Mouse (Mus musculus) embryonic facial prominence, embryonic 10.5 days (tissue): ENCODE results near the gene Ube2s. TPM values are rescaled to one million over a fixed set of nuclear protein-coding genes. Genes with fewer than 3 reads are reported as not detected.

Source experiments
- DNase-seq: peaks from one replicate; pipeline ENCODE4 v3.0.0-alpha.2; 2017; ENCODE audit warnings: low spot score
- H3K27ac ChIP-seq: fragments of 300-500 bp; sonication (generic); replicated peaks from 2 replicates; pipeline ENCODE4 v1.5.1; 2016; ENCODE audit warnings: mild to moderate bottlenecking
- H3K27me3 ChIP-seq: fragments of 300-500 bp; sonication (generic); replicated peaks from 2 replicates; pipeline ENCODE4 v1.6.1; 2016; ENCODE audit warnings: low read depth, mild to moderate bottlenecking; ENCODE audit not compliant: poor library complexity, severe bottlenecking
- H3K36me3 ChIP-seq: fragments of 300-500 bp; sonication (generic); replicated peaks from 2 replicates; pipeline ENCODE4 v1.6.1; 2016; ENCODE audit warnings: mild to moderate bottlenecking, moderate library complexity
- H3K4me1 ChIP-seq: fragments of 300-500 bp; sonication (generic); 2 replicates; pipeline ENCODE4 v1.6.1; 2016
- H3K4me3 ChIP-seq: fragments of 300-500 bp; sonication (generic); 2 replicates; pipeline ENCODE4 v1.5.1; 2016; ENCODE audit warnings: mild to moderate bottlenecking, moderate library complexity
- H3K9me3 ChIP-seq: fragments of 300-500 bp; sonication (generic); 2 replicates; pipeline ENCODE4 v1.6.1; 2016; ENCODE audit warnings: mild to moderate bottlenecking
- WGBS: fragments of 180-500 bp; shearing (Covaris S2); methylation state at CpG from one replicate; pipeline ENCODE4 v1.1.7; 2016; 5-methylcytosine and 5-hydroxymethylcytosine counted together
- polyA plus RNA-seq: library from polyadenylated mRNA; unstranded; fragments of >200 nt; fragmentation: Nextera tagmentation; extraction: Ambion mirVana; gene quantifications from 2 replicates; pipeline ENCODE4 v1.2.1, GENCODE M21; 2016

The Ube2s gene
- polyA plus RNA-seq, 1 experiment from 2014 or later = 422 TPM

DNA sequence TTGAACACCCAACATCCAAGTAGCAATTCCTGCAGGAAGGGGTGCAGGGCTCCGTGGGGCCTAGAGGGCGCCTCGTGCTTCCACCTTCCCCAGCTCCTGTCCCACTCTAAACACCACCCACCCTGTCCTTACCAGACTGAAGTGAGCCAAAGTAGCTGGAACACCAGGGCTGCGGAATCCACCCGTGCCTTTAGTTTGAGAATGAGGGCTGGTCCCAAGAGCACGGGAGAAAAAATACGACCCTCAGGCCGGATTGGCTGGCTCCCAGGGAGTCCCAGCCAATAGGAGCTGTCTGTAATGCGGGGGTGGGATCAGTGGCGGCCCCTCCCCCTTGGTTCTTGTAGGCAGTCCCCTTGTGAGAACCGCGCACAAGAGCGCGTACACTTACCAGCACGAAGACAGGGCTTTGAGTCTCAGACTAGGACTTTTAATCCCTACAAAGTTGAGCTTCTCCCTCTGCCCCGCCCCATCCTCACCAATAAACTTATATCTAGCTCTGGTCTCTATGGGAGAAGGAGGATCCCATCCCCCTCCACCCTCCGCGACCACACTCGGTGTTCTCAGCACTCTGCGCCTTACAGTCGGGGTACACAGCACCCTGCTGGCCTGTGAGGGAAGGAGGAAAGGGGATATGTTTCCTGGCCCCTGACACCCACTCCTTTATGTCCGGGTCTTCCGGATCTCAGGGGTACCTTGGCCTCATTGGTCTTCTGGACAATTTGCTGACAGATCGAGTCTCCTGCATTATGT, 59.4 kb downstream of the Ube2s start, which contains the start of gene Cox6b2:
Gene Cox6b2, minus strand, starts transcription at position 274 of the 750 bp plus-strand sequence.
- peak within 1 kb of the TSS; percentile 85 for H3K27ac ChIP-seq
- H3K36me3 ChIP-seq = peaks cover 6% of the 10 kb centered on the region; the same call in 1 of the 2 replicates
- H3K27me3 ChIP-seq = peaks cover 12% of the 10 kb centered on the region
- 3% methylated on average over 24 of the region's 24 CpGs for WGBS
- DNase-seq = peak; percentile 94
- peaks cover 3% of the 10 kb centered on the region; the same call in 1 of the 2 replicates for H3K9me3 ChIP-seq
- peak within 1 kb of the TSS; percentile 59 for H3K4me3 ChIP-seq
- peaks cover 21% of the 10 kb centered on the region for H3K4me1 ChIP-seq

DNA sequence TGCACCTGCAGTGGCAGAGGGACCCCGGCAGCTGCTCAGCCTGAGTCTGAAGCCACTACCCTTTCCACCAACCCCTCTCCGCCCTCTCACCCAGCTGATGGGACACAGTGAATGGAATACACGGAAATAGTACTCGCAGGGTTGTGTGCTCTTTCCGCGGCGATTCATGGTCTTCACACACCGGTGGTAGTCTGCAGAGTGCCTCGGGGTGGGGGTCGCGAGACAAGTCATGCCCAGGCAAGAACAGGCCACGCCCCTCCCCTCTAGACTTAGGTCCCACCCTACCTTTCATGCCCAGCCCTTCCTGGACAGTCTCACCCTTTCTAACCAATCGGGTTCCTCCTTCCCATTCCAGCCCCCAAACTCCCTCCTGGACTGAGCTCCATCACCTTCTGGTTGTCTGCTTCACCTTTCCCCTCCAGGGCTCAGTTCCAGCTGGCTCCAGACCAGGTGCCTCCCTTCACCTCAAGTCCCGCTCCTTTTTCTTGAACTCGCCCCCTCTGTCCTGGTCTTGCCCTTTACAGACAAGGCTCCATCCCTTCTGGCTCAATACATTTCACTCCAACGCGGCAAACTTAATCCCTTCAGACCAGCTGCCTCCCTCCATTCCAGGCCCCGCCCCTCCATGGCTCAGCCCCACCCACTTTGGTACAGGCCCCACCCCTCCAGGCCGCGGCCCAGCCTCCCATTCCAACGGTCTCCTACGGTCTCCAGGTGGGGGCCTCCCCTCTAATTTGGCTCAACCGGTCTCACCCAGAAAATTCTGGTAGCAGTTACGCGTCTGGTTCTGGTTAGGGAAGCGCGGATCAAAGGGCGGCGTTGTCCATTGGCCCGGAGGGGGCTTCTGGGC, 60.2 kb downstream of the Ube2s start:
- 1% methylated on average over 30 of the region's 30 CpGs for WGBS
- H3K4me1 ChIP-seq = peaks cover 21% of the 10 kb centered on the region
- H3K9me3 ChIP-seq = peaks cover 3% of the 10 kb centered on the region; the same call in 1 of the 2 replicates
- peaks cover 6% of the 10 kb centered on the region; the same call in 1 of the 2 replicates for H3K36me3 ChIP-seq
- H3K27me3 ChIP-seq = peaks cover 12% of the 10 kb centered on the region
- H3K4me3 ChIP-seq = peak overlapping the region; percentile 59
- H3K27ac ChIP-seq = peak overlapping the region; percentile 85
- DNase-seq = peak; percentile 87

DNA sequence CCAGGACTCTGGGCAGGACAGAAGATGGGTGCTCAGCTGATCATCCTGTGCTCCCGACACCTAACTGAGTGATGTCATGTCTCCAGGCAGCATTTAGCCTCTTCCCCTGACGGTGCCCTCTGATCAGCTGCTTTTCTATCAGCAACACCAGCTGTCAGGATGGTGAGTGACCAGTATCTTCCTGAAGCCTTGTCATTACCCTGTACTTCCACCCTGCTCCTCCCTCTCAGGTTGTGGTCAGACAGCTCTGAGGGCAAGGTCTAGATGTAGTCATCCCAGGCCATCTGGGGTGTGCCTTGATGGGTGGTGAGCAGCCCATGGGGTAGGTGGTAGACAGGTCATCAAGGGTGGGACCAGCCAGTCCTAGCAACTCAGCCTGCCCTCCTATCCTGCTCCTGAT, 63.2 kb downstream of the Ube2s start:
- 93% methylated on average over 2 of the region's 2 CpGs for WGBS
- H3K4me3 ChIP-seq = no peak overlapping the region
- no peak for DNase-seq
- no peaks in the 10 kb centered on the region for H3K9me3 ChIP-seq
- peaks cover 36% of the 10 kb centered on the region for H3K36me3 ChIP-seq
- H3K4me1 ChIP-seq = peaks cover 29% of the 10 kb centered on the region
- H3K27ac ChIP-seq = no peak overlapping the region
- H3K27me3 ChIP-seq = peaks cover 7% of the 10 kb centered on the region

DNA sequence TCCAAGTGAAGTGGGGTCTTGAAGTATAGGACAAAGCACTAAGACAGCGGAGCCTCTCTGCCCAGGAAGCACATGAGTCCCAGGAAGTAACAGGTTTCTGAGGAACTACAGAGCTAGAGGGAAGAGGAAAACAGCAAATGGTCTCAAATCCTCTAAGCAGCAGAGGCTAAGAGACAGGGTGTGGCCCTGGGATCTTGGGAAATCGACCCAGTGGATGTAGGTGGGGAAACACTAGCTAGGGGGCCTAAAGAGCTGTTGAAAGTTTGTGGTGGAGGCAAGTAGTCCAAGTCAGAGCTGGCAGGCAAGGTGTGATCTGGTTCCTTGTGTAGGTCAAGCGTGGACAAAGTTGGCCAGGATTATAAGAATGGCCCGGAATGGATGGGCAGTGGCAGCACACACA, 64.1 kb downstream of the Ube2s start:
- Histone ChIP-seq H3K4me1 (peaks cover 29% of the 10 kb centered on the region), H3K27ac (no peak overlapping the region; the same call in 1 of the 2 replicates), H3K36me3 (peaks cover 44% of the 10 kb centered on the region), H3K27me3 (no peaks in the 10 kb centered on the region), H3K4me3 (no peak overlapping the region), H3K9me3 (no peaks in the 10 kb centered on the region)
- WGBS = 82% methylated on average over 4 of the region's 4 CpGs
- DNase-seq = no peak

DNA sequence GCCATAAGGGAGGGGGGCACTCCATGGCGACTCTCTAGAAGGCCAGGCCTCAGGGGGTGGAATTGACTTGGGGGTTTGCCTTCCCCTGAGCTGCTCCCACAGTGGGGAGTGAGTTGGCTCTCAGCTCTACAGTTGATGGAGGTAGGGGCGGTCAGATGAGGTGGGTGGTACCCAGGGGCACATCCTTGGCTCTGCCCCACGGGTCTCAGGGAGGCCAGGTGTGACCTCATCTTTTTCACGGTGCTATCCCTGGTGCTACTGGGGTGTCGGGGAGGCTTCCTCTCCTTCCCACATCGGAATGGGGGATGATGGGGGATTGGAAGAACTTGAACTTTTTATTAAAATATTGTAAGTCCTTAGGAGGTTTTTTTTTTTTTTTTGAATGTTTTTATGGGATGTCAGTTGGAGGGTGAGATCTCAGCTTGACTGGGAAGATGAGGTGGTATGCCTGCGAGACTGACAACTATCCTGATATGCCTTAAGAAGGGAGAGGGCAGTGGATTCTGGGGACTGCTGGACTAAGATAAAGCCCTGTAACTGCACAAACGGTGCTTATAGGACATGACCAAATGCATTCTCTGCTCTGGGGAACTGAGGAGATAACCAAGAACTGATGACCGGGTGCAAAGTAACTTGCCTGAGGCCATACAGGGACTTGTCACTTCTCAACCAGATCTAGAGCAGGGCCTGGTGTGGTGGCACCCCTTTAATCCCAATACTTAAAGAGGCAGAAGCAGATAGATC, 65.1 kb downstream of the Ube2s start:
- H3K4me1 ChIP-seq = peaks cover 28% of the 10 kb centered on the region
- H3K27me3 ChIP-seq = no peaks in the 10 kb centered on the region
- H3K9me3 ChIP-seq = no peaks in the 10 kb centered on the region
- H3K27ac ChIP-seq = no peak overlapping the region
- peaks cover 54% of the 10 kb centered on the region for H3K36me3 ChIP-seq
- WGBS = 75% methylated on average over 9 of the region's 9 CpGs
- H3K4me3 ChIP-seq = no peak overlapping the region
- no peak for DNase-seq

DNA sequence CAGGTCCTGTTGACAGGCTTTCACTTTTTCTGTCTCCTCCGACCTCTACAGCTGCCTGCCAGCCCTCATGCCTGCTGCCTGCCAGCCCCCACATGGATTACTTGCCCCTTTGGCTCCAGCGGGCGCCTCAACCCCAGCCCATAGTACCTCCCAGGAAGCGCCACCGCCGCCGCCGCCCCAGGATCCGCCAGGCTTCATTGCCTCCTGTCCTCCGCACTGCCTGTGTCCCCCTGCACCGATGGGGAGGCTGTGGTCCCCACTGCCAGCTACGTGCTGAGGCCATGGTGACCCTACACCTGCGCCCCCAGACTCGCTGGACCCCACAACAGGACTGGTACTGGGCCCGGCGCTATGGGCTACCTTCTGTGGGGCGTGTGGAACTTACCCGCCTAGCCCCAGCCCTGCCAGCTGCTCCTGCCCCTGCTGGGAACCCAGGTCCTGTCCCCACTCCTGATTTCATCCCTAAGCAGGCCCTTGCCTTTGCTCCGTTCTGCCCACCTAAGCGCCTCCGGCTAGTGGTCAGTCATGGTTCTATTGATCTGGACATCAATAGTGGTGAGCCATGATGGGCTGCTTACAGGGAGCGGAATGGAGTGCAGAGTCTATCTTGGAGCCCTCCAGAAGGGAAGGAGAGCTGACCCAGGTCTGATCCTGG, 65.9 kb downstream of the Ube2s start:
- H3K27me3 ChIP-seq = no peaks in the 10 kb centered on the region
- no peak for DNase-seq
- peaks cover 61% of the 10 kb centered on the region for H3K36me3 ChIP-seq
- peaks cover 28% of the 10 kb centered on the region for H3K4me1 ChIP-seq
- no peak overlapping the region for H3K4me3 ChIP-seq
- H3K9me3 ChIP-seq = no peaks in the 10 kb centered on the region
- no peak overlapping the region for H3K27ac ChIP-seq
- WGBS = 86% methylated on average over 22 of the region's 22 CpGs

DNA sequence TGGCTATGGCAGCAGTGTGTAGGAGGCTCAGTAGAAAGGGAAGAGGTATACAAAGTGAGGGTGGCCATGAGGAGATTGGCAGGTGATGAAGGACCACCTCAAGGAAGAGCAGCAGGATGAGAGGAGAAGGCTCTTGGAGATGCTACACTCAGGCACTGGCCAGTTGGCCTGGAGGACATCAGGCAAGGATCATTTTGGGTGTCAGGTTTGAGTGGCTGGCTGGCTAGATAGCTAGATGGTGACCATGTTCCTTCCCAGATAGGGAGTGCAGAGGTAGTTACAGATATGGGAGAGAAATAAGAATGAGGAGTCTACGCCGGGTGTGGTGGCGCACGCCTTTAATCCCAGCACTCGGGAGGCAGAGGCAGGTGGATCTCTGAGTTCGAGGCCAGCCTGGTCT, 67.5 kb downstream of the Ube2s start:
- 93% methylated on average over 6 of the region's 6 CpGs for WGBS
- DNase-seq = no peak
- H3K36me3 ChIP-seq = peaks cover 61% of the 10 kb centered on the region

More for the DNA sequence above, 67.5 kb downstream of the Ube2s start:
- Histone ChIP-seq H3K27ac (no peak overlapping the region), H3K27me3 (no peaks in the 10 kb centered on the region), H3K9me3 (no peaks in the 10 kb centered on the region), H3K4me1 (peaks cover 38% of the 10 kb centered on the region), H3K4me3 (no peak overlapping the region)

Other genes starting within 250 kb of the Ube2s start
- gene Ptprh, start 208.5 kb downstream of the Ube2s start, polyA plus RNA-seq = not detected in 2 replicates
- 1.9 and 2.1 TPM in 2 replicates for gene Tmem86b, start 181.2 kb downstream of the Ube2s start, polyA plus RNA-seq
- 9.3 and 11.0 TPM in 2 replicates for gene Ppp6r1, start 153.6 kb downstream of the Ube2s start, polyA plus RNA-seq
- 131 and 136 TPM in 2 replicates for gene Hspbp1, start 127.5 kb downstream of the Ube2s start, polyA plus RNA-seq
- gene Brsk1, start 122.0 kb downstream of the Ube2s start, polyA plus RNA-seq = 2.0 and 2.2 TPM in 2 replicates
- 0.14 and 0.20 TPM in 2 replicates for gene Tmem150b, start 87.3 kb downstream of the Ube2s start, polyA plus RNA-seq
- 102 and 103 TPM in 2 replicates for gene Kmt5c, start 72.5 kb downstream of the Ube2s start, polyA plus RNA-seq
- 42.5 and 46.0 TPM in 2 replicates for gene Cox6b2, start 59.5 kb downstream of the Ube2s start, polyA plus RNA-seq
- not detected in 2 replicates for gene Fam71e2, start 41.3 kb downstream of the Ube2s start, polyA plus RNA-seq
- gene Il11, start 29.7 kb downstream of the Ube2s start, polyA plus RNA-seq = 0.15 and 0.19 TPM in 2 replicates
- not detected in 2 replicates for gene Tmem190, start 29.7 kb downstream of the Ube2s start, polyA plus RNA-seq
- 4.1 and 4.2 TPM in 2 replicates for gene Tmem238, start 22.9 kb downstream of the Ube2s start, polyA plus RNA-seq
- 386 and 403 TPM in 2 replicates for gene Rpl28, start 19.7 kb downstream of the Ube2s start, polyA plus RNA-seq
- 0.23 and 0.35 TPM in 2 replicates for gene Shisa7, start 32.1 kb upstream of the Ube2s start, polyA plus RNA-seq
- 2.6 and 4.1 TPM in 2 replicates for gene Isoc2b, start 57.7 kb upstream of the Ube2s start, polyA plus RNA-seq
- 0.68 and 0.86 TPM in 2 replicates for gene Isoc2a, start 64.6 kb upstream of the Ube2s start, polyA plus RNA-seq
- gene Gm36210, start 93.9 kb upstream of the Ube2s start, polyA plus RNA-seq = 0.22 TPM in 1 of 2 replicates, not detected in the other
- gene Zfp628, start 102.6 kb upstream of the Ube2s start, polyA plus RNA-seq = 4.5 and 4.6 TPM in 2 replicates
- 4.9 and 5.3 TPM in 2 replicates for gene Nat14, start 109.4 kb upstream of the Ube2s start, polyA plus RNA-seq
- 1.4 and 1.7 TPM in 2 replicates for gene Ssc5d, start 113.2 kb upstream of the Ube2s start, polyA plus RNA-seq
- gene Sbk2, start 151.8 kb upstream of the Ube2s start, polyA plus RNA-seq = 0.09 TPM in 1 of 2 replicates, not detected in the other
- 0.05 TPM in 1 of 2 replicates, not detected in the other for gene Sbk3, start 158.6 kb upstream of the Ube2s start, polyA plus RNA-seq
- gene Zfp579, start 183.6 kb upstream of the Ube2s start, polyA plus RNA-seq = 24.8 and 29.3 TPM in 2 replicates
- 7.8 and 8.0 TPM in 2 replicates for gene Zfp524, start 201.8 kb upstream of the Ube2s start, polyA plus RNA-seq
- gene Fiz1, start 202.1 kb upstream of the Ube2s start, polyA plus RNA-seq = 55.6 and 56.5 TPM in 2 replicates
- gene Gm44973, start 202.9 kb upstream of the Ube2s start, polyA plus RNA-seq = 0.38 and 1.3 TPM in 2 replicates
- 6.1 and 6.6 TPM in 2 replicates for gene Zfp865, start 207.8 kb upstream of the Ube2s start, polyA plus RNA-seq
- 7.9 and 8.0 TPM in 2 replicates for gene Ccdc106, start 208.0 kb upstream of the Ube2s start, polyA plus RNA-seq
- gene 4632433K11Rik, start 221.5 kb upstream of the Ube2s start, polyA plus RNA-seq = not detected in 2 replicates
- 2.7 and 2.8 TPM in 2 replicates for gene Zfp784, start 225.9 kb upstream of the Ube2s start, polyA plus RNA-seq
- gene Zfp580, start 238.9 kb upstream of the Ube2s start, polyA plus RNA-seq = 29.8 and 33.9 TPM in 2 replicates
- gene U2af2, start 249.6 kb upstream of the Ube2s start, polyA plus RNA-seq = 182 and 189 TPM in 2 replicates